Mouse (Mus musculus) embryonic facial prominence, embryonic 15.5 days (tissue): Measurements from ENCODE around the gene Gm47289. TPM values are rescaled to one million over a fixed set of nuclear protein-coding genes. Genes with fewer than 3 reads are reported as not detected.

Experiments
- ATAC-seq: fragments of 200-750 bp; cut with Nextera tagmentation; 2 replicates; pipeline ENCODE4 v1.8.0; 2017; ENCODE audit warnings: low read depth, moderate TSS enrichment; ENCODE audit not compliant: insufficient number of reproducible peaks, low FRiP score, low TSS enrichment
- H3K27ac ChIP-seq: fragments of 300-500 bp; sonication (generic); replicated peaks from 2 replicates; pipeline ENCODE4 v1.5.1; 2015; ENCODE audit warnings: mild to moderate bottlenecking, inconsistent platforms
- H3K27me3 ChIP-seq: fragments of 300-500 bp; sonication (generic); 2 replicates; pipeline ENCODE4 v1.6.1; 2015; ENCODE audit warnings: inconsistent platforms
- H3K36me3 ChIP-seq: fragments of 300-500 bp; sonication (generic); 2 replicates; pipeline ENCODE4 v1.6.1; 2015; ENCODE audit warnings: mild to moderate bottlenecking, inconsistent platforms
- H3K4me1 ChIP-seq: fragments of 300-500 bp; sonication (generic); 2 replicates; pipeline ENCODE4 v1.6.1; 2015; ENCODE audit warnings: inconsistent platforms
- H3K4me2 ChIP-seq: fragments of 300-500 bp; sonication (generic); replicated peaks from 2 replicates; pipeline ENCODE4 v1.6.1; 2015; ENCODE audit warnings: mild to moderate bottlenecking, inconsistent platforms
- H3K4me3 ChIP-seq: fragments of 300-500 bp; sonication (generic); replicated peaks from 2 replicates; pipeline ENCODE4 v1.5.1; 2015; ENCODE audit warnings: mild to moderate bottlenecking, inconsistent platforms
- H3K9ac ChIP-seq: fragments of 300-500 bp; sonication (generic); 2 replicates; pipeline ENCODE4 v1.6.1; 2015; ENCODE audit warnings: inconsistent platforms
- H3K9me3 ChIP-seq: fragments of 300-500 bp; sonication (generic); replicated peaks from 2 replicates; pipeline ENCODE4 v1.6.1; 2016; ENCODE audit warnings: inconsistent platforms
- WGBS: fragments of 180-500 bp; shearing (Covaris S2); methylation state at CpG from one replicate; pipeline ENCODE4 v1.1.7; 2015; 5-methylcytosine and 5-hydroxymethylcytosine counted together
- polyA plus RNA-seq: library from polyadenylated mRNA; unstranded; fragments of >200 nt; fragmentation: Nextera tagmentation; extraction: Ambion mirVana; gene quantifications from 2 replicates; pipeline ENCODE4 v1.2.1, GENCODE M21; 2015

The Gm47289 gene
- not detected in 2 replicates for polyA plus RNA-seq

DNA sequence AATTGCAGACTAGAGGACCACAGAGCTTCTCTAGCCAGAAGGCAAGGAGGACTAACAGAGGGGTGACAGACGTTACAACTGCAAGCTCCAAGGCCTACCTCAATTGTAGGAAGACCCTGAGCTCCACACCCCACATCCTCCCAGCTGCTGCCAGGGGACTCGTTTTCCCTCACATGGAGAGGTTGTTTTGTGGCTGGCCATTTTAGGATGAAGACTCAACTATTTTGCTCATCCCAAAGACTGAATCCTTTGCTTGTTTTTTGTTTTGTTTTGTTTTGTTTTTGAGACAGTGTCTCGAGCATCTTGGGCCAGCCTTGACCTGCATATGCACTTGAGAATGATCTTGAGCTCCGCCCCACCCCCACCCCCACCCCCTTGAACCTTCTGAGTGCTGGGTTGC, at the start of gene Gm47289:
Gm47289 (plus strand) TSS at position 301 of the 400 bp plus-strand sequence.
- 49% methylated on average over 4 of the region's 4 CpGs for WGBS

DNA sequence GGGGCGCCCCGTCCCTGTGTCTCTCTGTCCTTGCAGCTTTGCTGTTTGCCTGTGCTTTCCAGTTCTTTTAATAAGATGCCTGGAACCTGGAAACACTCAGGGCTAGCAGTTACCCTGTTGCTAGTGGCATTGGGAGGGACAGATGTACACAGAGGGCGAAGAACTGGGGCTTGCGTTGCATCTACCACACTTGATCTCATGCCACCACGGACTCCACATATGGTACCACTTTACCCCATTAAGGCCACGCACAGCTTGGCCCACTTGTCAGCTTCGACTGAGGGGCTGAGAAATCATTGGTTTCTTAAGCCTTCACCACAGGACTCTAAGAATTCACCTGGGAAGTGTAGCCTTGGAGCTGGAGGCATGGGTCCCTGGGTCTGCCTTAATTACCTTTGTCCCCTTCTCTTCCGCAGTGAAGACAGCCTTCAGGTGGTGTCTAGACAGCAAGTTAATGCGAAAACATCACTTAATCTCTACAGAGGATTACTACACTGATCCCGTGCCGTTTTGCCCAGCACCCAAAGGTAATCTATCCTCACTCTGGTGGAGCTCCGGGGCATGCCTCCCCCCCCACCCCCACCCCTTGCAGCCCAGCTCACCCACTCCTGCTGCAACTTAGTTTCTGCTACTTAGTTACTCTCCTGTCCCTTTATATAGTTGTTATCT, 49.1 kb upstream of the Gm47289 start:
- Histone ChIP-seq H3K9ac (no peak overlapping the region), H3K9me3 (no peaks in the 10 kb centered on the region), H3K36me3 (no peaks in the 10 kb centered on the region), H3K4me1 (peaks cover 13% of the 10 kb centered on the region), H3K27me3 (no peaks in the 10 kb centered on the region), H3K4me3 (no peak overlapping the region), H3K27ac (no peak overlapping the region), H3K4me2 (no peak overlapping the region)
- no peak for ATAC-seq
- 24% methylated on average over 12 of the region's 12 CpGs for WGBS

More for the DNA sequence above, at the start of gene Gm47289:
- no peak within 1 kb of the TSS for H3K27ac ChIP-seq
- no peaks in the 10 kb centered on the region for H3K36me3 ChIP-seq
- no peaks in the 10 kb centered on the region for H3K9me3 ChIP-seq
- H3K9ac ChIP-seq = no peak within 1 kb of the TSS
- no peak within 1 kb of the TSS for H3K4me3 ChIP-seq
- H3K4me1 ChIP-seq = 0 out of 2 replicates have a peak, but pooled peaks cover 5% of the 10 kb centered on the region
- no peak for ATAC-seq
- H3K4me2 ChIP-seq = no peak within 1 kb of the TSS
- peaks cover 20% of the 10 kb centered on the region for H3K27me3 ChIP-seq

DNA sequence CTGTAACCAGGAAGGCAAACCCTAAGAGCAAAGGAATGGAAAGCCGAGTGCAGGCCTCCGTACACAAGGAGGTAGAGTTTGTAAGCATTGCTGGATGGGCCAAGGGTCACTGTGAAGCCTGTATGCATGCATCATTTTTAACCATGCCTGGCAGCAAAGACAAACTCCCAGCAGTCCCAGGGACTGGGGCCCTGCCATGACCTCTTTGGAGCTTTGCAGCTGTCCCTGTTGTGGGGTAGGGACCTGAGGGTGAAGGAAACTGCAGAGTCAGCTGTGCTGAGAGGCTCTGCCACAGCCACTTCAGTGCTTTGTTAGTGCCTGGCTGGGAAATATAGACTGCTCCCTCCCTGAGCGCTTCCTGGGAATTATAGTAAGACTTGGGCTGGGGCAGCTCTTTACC, 48.3 kb upstream of the Gm47289 start:
- 0 out of 2 replicates have a peak, but pooled peaks have one; percentile 31 for ATAC-seq
- H3K9ac ChIP-seq = no peak overlapping the region
- 61% methylated on average over 3 of the region's 3 CpGs for WGBS
- H3K36me3 ChIP-seq = no peaks in the 10 kb centered on the region
- H3K4me3 ChIP-seq = no peak overlapping the region
- no peaks in the 10 kb centered on the region for H3K27me3 ChIP-seq
- H3K4me1 ChIP-seq = peaks cover 13% of the 10 kb centered on the region
- no peak overlapping the region for H3K27ac ChIP-seq
- H3K9me3 ChIP-seq = no peaks in the 10 kb centered on the region
- no peak overlapping the region for H3K4me2 ChIP-seq

DNA sequence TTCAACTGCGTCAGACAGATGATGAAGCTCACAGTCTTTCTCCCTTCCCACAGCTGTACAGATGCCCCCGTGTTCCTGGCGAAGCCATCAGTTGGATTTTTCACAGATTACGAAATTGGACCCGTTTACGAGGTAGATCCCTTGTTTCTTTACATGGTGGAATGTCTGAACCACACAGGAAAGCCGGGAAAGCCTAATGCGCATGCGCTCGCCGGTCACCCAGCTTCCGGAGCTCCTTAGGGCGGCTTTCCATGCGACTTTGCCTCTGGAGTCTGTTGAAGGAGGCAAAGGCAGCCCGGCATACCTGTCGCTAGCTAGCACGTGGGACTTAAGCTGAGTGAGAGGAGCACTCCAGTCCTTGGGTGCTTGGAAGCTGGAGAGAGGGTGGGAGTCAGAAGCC, 44.0 kb upstream of the Gm47289 start:
- no peaks in the 10 kb centered on the region for H3K36me3 ChIP-seq
- H3K4me2 ChIP-seq = no peak overlapping the region
- WGBS = 81% methylated on average over 17 of the region's 17 CpGs
- H3K27me3 ChIP-seq = no peaks in the 10 kb centered on the region
- H3K4me3 ChIP-seq = no peak overlapping the region
- no peak for ATAC-seq
- H3K9ac ChIP-seq = no peak overlapping the region
- peaks cover 7% of the 10 kb centered on the region for H3K4me1 ChIP-seq
- H3K27ac ChIP-seq = no peak overlapping the region
- H3K9me3 ChIP-seq = no peaks in the 10 kb centered on the region

DNA sequence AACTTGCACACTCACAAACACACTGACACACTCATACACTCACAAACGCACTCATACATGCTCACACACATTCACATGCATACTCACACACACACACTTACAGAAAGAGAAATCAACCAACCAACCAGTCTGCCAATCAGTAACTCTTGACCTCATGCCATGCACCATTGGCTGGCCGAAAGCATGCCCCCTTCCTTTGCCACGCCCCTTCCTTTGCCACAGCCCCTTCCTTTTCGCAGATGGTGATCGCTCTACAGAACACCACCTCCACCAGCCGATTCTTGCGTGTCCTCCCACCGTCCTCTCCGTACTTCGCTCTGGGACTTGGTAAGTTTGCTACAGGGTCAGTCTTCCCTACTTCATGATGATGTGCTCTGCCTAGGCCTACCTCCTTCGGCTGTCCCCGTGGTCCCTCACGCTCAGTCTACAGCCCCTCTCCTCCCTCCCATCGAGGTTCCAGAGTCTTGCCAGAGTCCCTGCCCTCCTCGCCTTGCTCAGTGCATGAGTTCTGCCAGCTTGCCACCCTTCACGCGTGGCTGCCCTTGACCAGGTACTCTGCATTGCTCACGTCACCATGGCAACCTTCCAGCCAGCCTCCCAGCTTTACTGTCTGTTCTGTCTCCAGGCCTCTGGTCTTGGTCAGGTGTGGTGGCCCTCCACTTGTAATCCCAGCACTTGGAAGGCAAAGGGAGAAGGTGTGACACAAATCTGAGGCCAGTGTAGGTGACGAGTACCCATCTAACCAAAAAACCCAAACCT, 39.4 kb upstream of the Gm47289 start:
- Histone ChIP-seq H3K36me3 (no peaks in the 10 kb centered on the region), H3K27ac (no peak overlapping the region), H3K4me1 (no peaks in the 10 kb centered on the region), H3K9ac (no peak overlapping the region), H3K4me2 (no peak overlapping the region), H3K27me3 (no peaks in the 10 kb centered on the region), H3K9me3 (no peaks in the 10 kb centered on the region), H3K4me3 (no peak overlapping the region)
- 88% methylated on average over 19 of the region's 19 CpGs for WGBS
- ATAC-seq = no peak

DNA sequence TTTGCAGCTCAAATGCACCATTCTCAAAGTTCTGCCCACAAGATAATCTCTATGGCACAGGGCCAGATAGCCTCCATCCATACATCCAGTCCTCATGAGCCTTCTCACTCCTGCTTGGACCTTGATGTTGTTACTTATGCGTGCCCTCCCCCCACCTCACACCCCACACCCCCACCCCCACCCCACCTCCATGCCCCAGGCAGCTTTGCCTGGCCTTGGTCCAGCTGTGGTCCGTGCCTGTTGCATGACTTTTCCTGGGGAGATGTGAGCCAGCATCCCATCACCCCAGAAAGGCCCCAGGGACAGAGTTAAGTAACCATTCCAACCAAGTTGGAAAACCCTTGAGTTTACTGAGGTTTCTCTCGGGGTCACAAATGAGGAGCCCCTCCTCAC, 38.8 kb upstream of the Gm47289 start:
- Histone ChIP-seq H3K4me2 (no peak overlapping the region), H3K4me1 (no peaks in the 10 kb centered on the region), H3K4me3 (no peak overlapping the region), H3K9ac (no peak overlapping the region), H3K27me3 (no peaks in the 10 kb centered on the region), H3K9me3 (no peaks in the 10 kb centered on the region), H3K27ac (no peak overlapping the region), H3K36me3 (no peaks in the 10 kb centered on the region)
- 62% methylated on average over 3 of the region's 3 CpGs for WGBS
- no peak for ATAC-seq

DNA sequence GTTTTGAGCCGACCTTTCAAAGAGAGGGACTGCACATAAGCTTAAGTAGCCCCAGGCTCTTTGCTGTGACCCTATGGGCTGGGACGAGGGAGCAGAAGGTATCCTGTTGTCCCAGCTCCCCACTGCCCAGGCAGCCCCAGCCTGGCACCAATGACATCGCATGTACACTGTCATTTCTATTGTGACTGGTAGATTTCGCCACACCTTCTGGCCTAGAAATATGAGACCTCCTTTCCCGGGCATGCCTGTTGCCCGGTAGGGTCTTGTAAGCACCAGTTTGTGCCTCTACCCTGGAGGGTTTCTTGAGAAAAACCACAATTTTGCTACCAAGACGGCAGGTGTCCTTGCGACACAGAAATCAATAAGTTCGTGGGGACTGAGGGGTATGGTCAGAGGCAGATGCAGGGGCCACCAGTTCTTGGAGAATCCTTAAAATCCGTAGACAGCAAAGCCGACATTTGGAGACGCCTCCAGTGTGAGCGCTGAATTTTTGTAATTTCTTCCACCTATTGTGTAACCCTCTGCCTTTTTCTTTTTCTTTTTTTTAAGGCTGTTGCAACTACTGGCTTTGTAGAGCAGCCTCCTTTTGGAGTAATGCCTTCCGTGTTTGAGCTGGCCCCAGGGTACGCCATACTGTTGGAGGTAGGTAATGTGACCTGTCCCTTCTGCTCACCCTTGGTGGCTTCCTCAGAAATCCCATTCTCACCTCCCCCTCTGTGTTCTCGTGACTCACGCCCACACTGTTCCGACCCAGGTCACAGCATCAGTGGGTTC, 36.2 kb upstream of the Gm47289 start:
- H3K4me2 ChIP-seq = no peak overlapping the region
- H3K27me3 ChIP-seq = no peaks in the 10 kb centered on the region
- ATAC-seq = no peak
- no peak overlapping the region for H3K4me3 ChIP-seq
- WGBS = 69% methylated on average over 18 of the region's 18 CpGs
- no peaks in the 10 kb centered on the region for H3K4me1 ChIP-seq
- H3K27ac ChIP-seq = no peak overlapping the region
- no peaks in the 10 kb centered on the region for H3K36me3 ChIP-seq
- H3K9ac ChIP-seq = no peak overlapping the region
- H3K9me3 ChIP-seq = no peaks in the 10 kb centered on the region

DNA sequence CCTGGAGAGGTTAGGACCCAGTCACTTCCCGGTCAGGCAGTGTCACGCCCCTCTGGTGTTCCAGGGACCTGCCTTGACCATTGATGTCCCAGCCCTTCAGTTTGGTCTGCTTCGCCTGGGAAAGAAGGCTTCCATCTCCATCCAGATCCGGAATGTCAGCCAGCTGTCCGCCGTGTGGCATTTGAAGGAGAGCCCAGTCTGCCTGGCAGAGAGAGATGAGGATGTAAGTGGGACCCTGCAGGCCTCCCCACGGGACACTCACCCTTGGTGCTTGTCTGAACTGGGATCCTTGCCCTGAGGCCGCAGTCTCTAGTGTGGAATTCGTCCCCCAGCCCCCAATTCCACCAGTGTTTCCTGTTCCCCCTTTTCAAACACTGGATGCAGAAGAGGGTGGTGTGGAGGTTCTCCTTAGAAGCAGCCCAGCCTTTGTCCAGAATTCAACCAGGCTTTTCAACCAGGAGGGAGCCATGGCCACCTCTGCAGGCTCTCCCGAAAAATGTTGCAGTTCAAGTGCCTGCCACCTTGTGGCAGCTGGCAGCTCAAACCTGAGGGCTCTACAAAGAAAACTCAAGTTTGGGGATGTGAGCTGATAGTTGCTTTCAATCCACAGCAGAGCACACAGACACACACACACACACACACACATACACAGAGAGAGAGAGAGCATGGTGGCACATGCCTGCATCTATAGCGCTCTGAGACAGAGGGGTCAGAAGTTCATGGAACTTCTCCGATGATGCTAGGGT, 30.4 kb upstream of the Gm47289 start:
- no peak overlapping the region for H3K9ac ChIP-seq
- H3K4me3 ChIP-seq = no peak overlapping the region
- no peaks in the 10 kb centered on the region for H3K4me1 ChIP-seq
- H3K36me3 ChIP-seq = no peaks in the 10 kb centered on the region
- no peak for ATAC-seq
- H3K27me3 ChIP-seq = no peaks in the 10 kb centered on the region
- H3K9me3 ChIP-seq = no peaks in the 10 kb centered on the region
- 71% methylated on average over 12 of the region's 12 CpGs for WGBS
- H3K4me2 ChIP-seq = no peak overlapping the region
- no peak overlapping the region for H3K27ac ChIP-seq

DNA sequence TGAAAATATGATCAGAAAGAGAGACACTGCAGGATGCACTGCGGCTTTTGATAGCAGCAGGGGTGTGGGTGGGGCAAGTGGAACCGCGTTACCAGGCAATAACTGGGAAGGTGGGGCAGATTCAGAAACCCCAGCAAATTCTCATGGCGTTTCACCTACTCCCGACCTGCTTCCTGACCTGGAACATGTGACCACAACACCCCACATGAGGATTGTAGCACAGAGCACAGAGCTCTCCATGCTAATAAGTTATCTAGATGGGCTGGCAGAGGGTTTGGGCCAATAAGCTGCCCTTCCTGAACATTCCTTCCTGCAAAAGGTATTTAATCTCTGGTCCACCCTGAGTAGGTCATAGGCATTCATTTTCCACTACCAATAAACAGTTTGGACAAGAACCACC, 28.3 kb upstream of the Gm47289 start:
- Histone ChIP-seq H3K27ac (no peak overlapping the region), H3K4me3 (no peak overlapping the region), H3K4me1 (no peaks in the 10 kb centered on the region), H3K27me3 (no peaks in the 10 kb centered on the region), H3K36me3 (no peaks in the 10 kb centered on the region), H3K9ac (no peak overlapping the region), H3K9me3 (no peaks in the 10 kb centered on the region), H3K4me2 (no peak overlapping the region)
- 55% methylated on average over 5 of the region's 5 CpGs for WGBS
- ATAC-seq = no peak

DNA sequence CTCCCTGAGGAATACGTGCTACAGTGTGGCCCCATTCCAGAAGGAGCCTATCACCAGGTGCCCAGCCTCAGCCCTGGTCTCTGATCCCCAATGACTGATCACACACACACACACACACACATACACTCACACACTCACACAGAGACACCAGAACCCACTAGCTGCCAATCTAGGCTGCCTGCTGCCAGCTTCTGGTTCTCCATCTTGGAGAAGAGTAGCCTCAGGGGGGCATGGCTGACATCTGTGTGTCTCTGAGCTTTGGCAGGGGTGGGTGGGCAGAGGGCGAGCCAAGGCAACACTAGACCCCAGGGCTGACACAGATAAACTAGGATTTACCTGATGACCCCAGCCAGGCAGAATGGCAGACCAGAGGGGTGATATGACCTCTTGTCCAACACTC, 20.1 kb upstream of the Gm47289 start:
- Histone ChIP-seq H3K9me3 (no peaks in the 10 kb centered on the region), H3K9ac (no peak overlapping the region), H3K4me3 (no peak overlapping the region), H3K27ac (no peak overlapping the region), H3K4me1 (no peaks in the 10 kb centered on the region), H3K4me2 (no peak overlapping the region), H3K36me3 (no peaks in the 10 kb centered on the region), H3K27me3 (no peaks in the 10 kb centered on the region)
- no peak for ATAC-seq
- WGBS = 82% methylated on average over 2 of the region's 2 CpGs

DNA sequence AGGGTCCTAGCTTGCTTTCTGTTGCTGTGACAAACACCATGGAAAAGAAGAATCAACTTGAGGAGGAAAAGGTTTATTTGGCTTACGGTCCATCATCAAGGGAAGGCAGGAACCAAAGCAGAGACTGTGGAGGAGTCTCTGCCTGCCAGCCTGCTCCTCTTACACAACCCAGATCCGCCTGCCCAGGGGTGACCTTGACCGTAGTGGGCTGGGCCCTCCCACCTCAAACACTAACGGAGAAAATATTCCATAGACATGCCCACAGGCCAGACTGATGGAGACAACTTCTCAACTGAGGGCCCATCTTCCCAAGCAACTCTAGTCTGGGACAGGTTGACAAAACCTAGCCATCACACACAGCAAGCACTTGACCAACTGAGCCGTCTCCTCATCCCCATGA, 16.9 kb upstream of the Gm47289 start:
- no peak overlapping the region for H3K4me2 ChIP-seq
- no peak for ATAC-seq
- H3K9me3 ChIP-seq = no peaks in the 10 kb centered on the region
- no peak overlapping the region for H3K27ac ChIP-seq
- H3K36me3 ChIP-seq = no peaks in the 10 kb centered on the region
- no peak overlapping the region for H3K4me3 ChIP-seq
- H3K9ac ChIP-seq = no peak overlapping the region
- WGBS = 74% methylated on average over 5 of the region's 5 CpGs
- no peaks in the 10 kb centered on the region for H3K4me1 ChIP-seq
- no peaks in the 10 kb centered on the region for H3K27me3 ChIP-seq
